Mouse (Mus musculus) layer of hippocampus, postnatal 36 days (tissue): ENCODE data around the gene Qrich2. TPM values are rescaled to one million over a fixed set of nuclear protein-coding genes. Genes with fewer than 3 reads are reported as not detected.
A peak's percentile ranks its signal among the peaks of the same experiment; 100 is the strongest.
"Not testable (repeated sequence)": the region's sequence is repeated elsewhere in the genome, so short reads cannot be mapped to it uniquely, and the experiment has no call there.

Experiments used
- DNase-seq, 2 experiments: peaks; one replicate each; pipeline ENCODE4 v3.0.0; 2022
- total RNA-seq, 2 experiments: library from RNA; stranded (reverse); gene quantifications; 2 replicates each; pipeline ENCODE4 v1.2.3; 2021

Qrich2 gene
- total RNA-seq, 2 experiments from 2014 or later = not detected

- no peak for DNase-seq
Observed at GRCm38 (mm10) chr11:116429862-116430613, 36.0 kb downstream of the Qrich2 start.

- no peak for DNase-seq
Observed at GRCm38 (mm10) chr11:116428872-116429859, 36.9 kb downstream of the Qrich2 start.

GRCm38 (mm10) chr11:116426852-116427575 is 39.0 kb downstream of the Qrich2 start:
- DNase-seq = no peak

- DNase-seq = not testable (repeated sequence)
Observed at GRCm38 (mm10) chr11:116426328-116426727, 39.7 kb downstream of the Qrich2 start.

GRCm38 (mm10) chr11:116424621-116425407 is 41.2 kb downstream of the Qrich2 start:
- no peak for DNase-seq

DNA sequence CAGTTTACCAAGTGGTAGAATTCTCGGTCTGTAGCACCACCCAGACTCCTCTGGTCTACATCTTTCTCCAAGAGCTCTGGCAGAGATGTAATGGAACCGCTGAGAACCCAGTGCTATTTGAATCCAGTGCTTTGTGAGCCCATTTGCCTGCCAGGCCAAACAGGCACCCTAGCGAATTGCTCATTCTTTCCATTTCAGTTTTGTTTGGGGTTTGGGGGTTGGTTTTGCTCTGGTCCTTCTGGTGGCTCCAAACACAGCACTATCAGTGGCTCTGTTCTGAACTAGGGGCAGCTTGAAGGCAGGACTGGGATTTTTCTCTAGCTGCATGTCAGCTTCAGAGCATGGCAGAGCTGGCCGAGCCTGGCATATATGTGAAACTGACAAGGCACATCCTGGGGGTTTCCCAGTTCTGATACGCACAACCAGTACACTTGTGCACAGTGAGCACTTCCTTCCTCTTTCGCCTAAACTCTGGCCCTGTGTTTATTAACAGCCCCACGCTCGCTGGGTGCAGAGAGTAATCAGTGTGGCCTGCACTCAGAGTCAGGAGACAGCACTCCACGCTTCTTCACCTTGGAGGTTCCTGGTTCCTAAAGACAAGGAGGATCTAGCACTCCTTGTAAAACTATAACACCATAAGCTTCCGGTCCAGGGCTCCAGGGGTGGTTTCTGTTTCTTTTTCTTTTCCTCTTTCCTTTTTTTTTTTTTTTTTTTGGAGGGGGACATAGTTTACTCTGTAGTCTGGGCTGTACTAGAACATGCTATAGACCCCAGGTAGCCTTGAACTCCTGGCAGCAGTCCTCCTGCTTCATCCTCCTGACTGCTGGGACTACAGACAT is 42.0 kb downstream of the Qrich2 start:
- no peak for DNase-seq

GRCm38 (mm10) chr11:116423214-116423613 is 42.8 kb downstream of the Qrich2 start:
- DNase-seq = no peak

DNA sequence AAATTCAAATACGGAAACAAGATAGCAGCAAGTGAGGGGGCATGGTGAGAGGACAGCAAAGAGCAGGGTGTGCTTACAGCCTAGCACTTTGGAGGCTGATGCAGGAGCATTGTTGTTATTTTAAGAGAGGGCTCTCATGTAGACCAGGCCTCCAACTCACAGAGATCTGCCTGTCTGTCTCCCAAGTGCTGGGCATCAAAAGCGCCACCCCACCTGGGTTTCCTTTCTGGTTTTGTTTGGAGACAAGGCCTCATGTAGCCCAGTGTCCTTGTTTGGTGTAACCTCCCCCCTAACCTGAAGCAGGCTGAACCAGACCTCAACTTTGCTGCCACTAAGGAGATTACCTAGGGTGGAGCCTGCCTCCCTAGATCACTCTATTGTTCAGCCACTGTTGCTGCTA is 43.5 kb downstream of the Qrich2 start:
- no peak for DNase-seq

- no peak for DNase-seq
Observed at GRCm38 (mm10) chr11:116421102-116421501, 44.9 kb downstream of the Qrich2 start.

DNA sequence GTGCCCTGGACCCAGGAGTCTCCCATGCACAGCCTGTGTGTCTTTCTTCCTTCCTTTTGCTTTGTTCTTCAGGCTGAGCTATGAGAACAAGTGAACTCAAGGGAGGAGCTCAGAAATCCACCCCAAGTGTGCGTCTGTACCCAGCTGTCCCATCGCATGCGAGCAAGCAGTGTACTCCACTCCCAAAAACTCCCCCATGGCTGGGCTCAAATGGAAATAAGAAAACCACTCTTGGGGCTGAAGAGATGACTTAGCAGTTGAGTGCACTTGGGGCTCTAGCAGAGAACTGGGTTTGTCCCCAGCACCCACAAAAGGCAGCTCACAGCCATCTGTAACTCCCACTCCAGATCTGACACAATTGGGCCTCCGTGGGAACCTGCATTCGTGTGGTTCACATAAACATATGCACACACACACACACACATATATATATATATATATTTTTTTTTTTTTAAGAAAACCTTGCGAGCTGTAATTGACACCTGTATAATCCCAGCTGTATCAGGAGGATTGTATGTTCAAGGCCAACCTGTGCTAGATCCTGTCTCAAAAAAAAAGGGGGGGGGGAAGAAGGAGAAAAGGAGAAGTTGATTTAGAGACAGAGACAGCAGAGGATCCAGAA is 47.1 kb downstream of the Qrich2 start:
- DNase-seq = no peak

DNA sequence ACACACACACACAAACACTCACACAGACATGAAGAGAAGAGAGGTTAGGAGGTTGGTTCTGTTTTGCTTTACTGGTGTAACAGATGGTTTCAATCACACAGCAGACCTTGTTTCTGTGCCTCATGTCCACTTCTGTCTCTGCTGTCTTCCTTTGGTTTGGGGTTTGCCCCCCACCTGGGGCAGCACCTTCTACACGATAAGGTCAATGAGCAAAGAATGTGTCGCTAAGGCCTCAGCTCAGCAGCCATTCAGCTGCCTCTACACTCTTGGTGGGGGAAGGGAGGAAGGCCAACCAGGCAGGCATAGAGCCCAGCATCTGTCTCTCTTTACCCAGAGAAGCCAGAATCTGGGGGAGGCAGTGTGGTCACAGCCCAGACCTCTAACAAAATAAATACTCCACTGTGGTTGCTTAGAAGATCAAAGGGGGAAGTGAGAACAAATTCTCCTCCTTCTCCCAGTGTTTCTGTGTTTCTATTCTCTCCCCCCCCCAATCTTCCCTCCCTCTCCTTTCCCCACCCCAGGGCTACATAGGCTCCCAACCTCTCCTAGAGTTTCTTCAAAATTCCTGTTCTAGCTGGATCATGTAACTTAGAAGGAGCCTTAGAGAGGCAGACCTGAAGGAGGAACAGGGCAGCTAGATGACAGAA is 47.7 kb downstream of the Qrich2 start:
- no peak for DNase-seq

DNA sequence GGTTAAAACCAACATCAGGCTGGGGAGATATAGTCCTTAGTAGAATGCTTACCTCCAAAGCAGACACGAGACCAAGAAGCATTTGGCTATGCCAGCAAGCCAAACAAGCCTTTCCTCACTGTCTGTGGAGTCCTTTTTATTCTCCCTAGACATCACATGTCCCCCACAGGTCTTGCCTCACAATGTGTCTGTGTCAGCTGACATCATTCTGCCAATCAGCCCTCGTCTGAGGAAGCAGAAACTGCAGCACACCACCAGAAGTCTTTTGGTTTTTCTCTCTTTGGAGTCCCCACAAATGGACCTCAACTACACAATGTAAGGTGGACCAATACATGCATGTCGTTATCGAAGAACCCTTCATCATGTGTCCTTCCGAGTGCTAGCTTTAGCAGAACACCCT is 49.0 kb downstream of the Qrich2 start:
- no peak for DNase-seq

- DNase-seq = no peak
Observed at GRCm38 (mm10) chr11:116416196-116416943, 49.7 kb downstream of the Qrich2 start.

DNA sequence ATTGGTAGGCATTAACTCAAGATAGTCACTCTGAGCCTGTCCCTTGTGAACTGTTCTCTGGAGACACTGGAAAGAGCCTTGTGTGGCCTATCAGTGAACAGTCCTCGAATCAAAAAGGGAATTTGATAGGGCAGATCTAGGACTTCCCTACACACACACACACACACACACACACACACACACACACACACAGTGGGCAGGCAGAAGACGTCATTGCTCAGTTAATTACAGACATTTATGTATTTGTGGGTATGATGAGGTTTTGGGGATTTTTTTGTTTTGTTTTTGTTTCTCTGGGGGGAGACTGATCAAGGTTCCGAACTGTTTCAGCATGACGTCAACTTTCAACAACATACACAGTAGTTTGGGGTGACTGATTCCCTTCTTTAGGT is 52.4 kb downstream of the Qrich2 start:
- DNase-seq = no peak

GRCm38 (mm10) chr11:116412904-116413630 is 53.0 kb downstream of the Qrich2 start, which contains the start of gene Rnf157:
TSS of gene Rnf157 (minus strand) at chr11:116413032.
- DNase-seq = peak; percentile 88

GRCm38 (mm10) chr11:116412028-116412827 is 53.8 kb downstream of the Qrich2 start:
- no peak for DNase-seq

GRCm38 (mm10) chr11:116411582-116411981 is 54.5 kb downstream of the Qrich2 start:
- DNase-seq = no peak
